Mouse (Mus musculus) v-Abl transformed pro-B cells (cell line): ENCODE data around the gene Camk2b.

Experiments
- in situ Hi-C, 2 experiments: fragments of 400-800 bp; cut with MboI; formaldehyde crosslinking; loops; one replicate each; pipeline ENCODE4 v1.15.1; 2025; ENCODE audit not compliant: unreplicated experiment in 2 of 2

Gene Camk2b

GRCm38 (mm10) chr11:6053386-6053785 is 12.8 kb downstream of the Camk2b start:
- in situ Hi-C loops, result no loop called here

GRCm38 (mm10) chr11:6050066-6050560 is 16.0 kb downstream of the Camk2b start:
- in situ Hi-C loops, result no loop called here

- in situ Hi-C loops, result no loop called here
These were observed 18.0 kb downstream of the Camk2b start for GRCm38 (mm10) chr11:6048208-6048607.

- in situ Hi-C loops, result no loop called here
These were observed 27.2 kb downstream of the Camk2b start for GRCm38 (mm10) chr11:6038929-6039328.

GRCm38 (mm10) chr11:6037686-6038085 is 28.5 kb downstream of the Camk2b start:
- in situ Hi-C loops, result no loop called here

- in situ Hi-C loops, result no loop called here
These were observed 29.0 kb downstream of the Camk2b start for GRCm38 (mm10) chr11:6037198-6037597.

- in situ Hi-C loops, result no loop called here
These were observed 29.7 kb downstream of the Camk2b start for GRCm38 (mm10) chr11:6036477-6036876.

GRCm38 (mm10) chr11:6035521-6035920 is 30.6 kb downstream of the Camk2b start:
- in situ Hi-C loops, result no loop called here

GRCm38 (mm10) chr11:6034740-6035139 is 31.4 kb downstream of the Camk2b start:
- in situ Hi-C loops, result no loop called here

GRCm38 (mm10) chr11:6033801-6034200 is 32.4 kb downstream of the Camk2b start:
- in situ Hi-C loops, result no loop called here

GRCm38 (mm10) chr11:6033147-6033546 is 33.0 kb downstream of the Camk2b start:
- in situ Hi-C loops, result no loop called here

GRCm38 (mm10) chr11:6030650-6031049 is 35.5 kb downstream of the Camk2b start:
- in situ Hi-C loops, result no loop called here

GRCm38 (mm10) chr11:6029790-6030189 is 36.4 kb downstream of the Camk2b start:
- in situ Hi-C loops, result loop anchor here in 1 of 2 experiments (5.0 to 10.0 kb wide), 2 partner anchors 37 to 155 kb away; no protein-coding TSS in a partner anchor

- in situ Hi-C loops, result loop anchor here in 1 of 2 experiments (5.0 to 10.0 kb wide), 2 partner anchors 37 to 156 kb away; no protein-coding TSS in a partner anchor
These were observed 37.3 kb downstream of the Camk2b start for GRCm38 (mm10) chr11:6028911-6029310.

- in situ Hi-C loops, result loop anchor here in 1 of 2 experiments (5.0 to 10.0 kb wide), 2 partner anchors 34 to 158 kb away; no protein-coding TSS in a partner anchor
These were observed 39.8 kb downstream of the Camk2b start for GRCm38 (mm10) chr11:6026361-6026760.

- in situ Hi-C loops, result loop anchor here in 1 of 2 experiments (5.0 to 10.0 kb wide), 2 partner anchors 33 to 160 kb away; no protein-coding TSS in a partner anchor
These were observed 41.1 kb downstream of the Camk2b start for GRCm38 (mm10) chr11:6024923-6025652.

GRCm38 (mm10) chr11:6020897-6021839 is 45.0 kb downstream of the Camk2b start:
- in situ Hi-C loops, result loop anchor here in 1 of 2 experiments (10.0 kb wide), 1 partner anchor 164 kb away; no protein-coding TSS in a partner anchor

GRCm38 (mm10) chr11:6020360-6020759 is 45.8 kb downstream of the Camk2b start:
- in situ Hi-C loops, result loop anchor here in 1 of 2 experiments (10.0 kb wide), 1 partner anchor 164 kb away; no protein-coding TSS in a partner anchor

GRCm38 (mm10) chr11:6018218-6019010 is 47.7 kb downstream of the Camk2b start:
- in situ Hi-C loops, result no loop called here
